Mouse (Mus musculus): ENCODE measurements around the gene Spns3.

The Spns3 gene

DNA sequence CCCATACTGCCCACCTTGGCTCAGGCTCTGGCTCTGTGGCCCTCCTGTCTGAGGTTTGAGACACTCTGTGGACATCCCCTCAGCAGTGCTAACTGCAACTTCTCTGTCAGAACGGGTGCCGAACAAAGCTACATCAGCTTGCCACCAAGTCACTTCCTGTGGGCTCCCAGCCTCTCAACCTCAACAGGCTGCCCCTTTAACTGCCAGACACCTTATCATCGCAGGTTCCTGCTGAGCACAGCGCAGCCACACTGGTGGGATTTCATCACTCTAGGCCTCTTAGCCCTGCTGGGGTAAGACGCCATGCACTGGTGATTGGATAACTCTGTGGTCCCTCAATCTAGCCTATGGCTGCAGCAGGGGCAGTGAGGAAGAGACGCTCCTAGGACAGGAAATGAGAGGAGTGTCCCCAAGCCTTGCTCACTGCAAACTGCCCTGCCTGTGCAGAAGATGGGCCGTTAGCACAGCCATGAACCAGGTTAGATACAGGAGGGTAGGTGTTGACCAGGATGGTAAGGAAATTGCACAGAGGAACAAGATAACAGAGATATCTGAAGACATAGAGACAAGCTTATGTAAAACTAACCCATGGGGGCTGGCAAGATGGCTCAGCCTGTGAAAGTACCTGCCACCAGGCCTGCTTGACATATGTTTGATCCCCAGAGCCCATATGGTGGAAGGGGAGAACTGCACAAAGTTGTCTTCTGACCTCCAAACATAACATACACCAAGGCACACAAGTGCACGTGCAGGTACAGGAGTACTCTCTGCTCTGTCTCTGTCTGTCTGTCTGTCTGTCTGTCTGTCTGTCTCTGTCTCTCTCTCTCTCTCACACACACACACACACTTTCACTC is at the start of gene Spns3:
TSS of gene Spns3 (minus strand) at position 373 of the 855 bp plus-strand sequence.
- CTCF ChIA-PET = no interaction called here

- CTCF ChIA-PET = no interaction called here
Measured at GRCm38 (mm10) chr11:72597780-72598179, 47.5 kb upstream of the Spns3 start.

- CTCF ChIA-PET = no interaction called here
Measured at GRCm38 (mm10) chr11:72595010-72595737, 44.9 kb upstream of the Spns3 start.

DNA sequence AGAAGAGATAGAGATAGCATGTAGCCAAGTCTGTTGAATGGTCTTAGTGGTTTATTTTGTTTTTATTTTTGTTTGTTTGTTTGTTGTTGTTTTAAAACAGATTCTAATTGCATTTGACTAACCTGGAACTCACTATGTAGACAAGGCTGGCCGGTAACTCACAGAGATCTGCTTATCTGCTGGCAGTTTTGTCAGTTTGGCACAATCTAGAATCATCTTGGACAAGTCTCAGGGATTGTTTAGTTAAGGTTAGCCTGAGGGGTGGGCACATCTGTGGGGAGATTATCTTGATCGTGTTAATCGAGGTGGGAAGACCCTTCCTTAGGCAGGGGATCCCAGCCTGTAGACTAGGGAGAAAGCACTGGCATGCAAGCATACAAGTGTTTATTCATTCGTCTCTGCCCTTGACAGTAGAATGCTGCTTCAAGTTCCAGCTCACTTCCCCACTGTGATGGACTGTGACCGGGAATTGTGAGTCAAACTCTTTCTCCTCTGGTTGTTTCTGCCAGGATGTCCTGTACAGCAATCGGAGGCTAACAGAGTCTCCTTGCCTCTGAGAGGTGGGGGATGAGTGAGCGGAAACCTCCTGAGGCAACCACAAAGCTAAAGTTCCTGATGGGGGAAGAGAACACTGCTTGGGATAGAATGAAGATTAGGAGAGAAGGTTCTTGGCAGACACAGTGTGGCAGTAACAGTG is 37.4 kb upstream of the Spns3 start:
- CTCF ChIA-PET = interaction anchor here (0.6 kb wide), 1 partner anchor 227 kb away, joined by 8 read pairs; no protein-coding TSS in a partner anchor

- CTCF ChIA-PET = no interaction called here
Measured at GRCm38 (mm10) chr11:72586570-72586969, 36.3 kb upstream of the Spns3 start.

DNA sequence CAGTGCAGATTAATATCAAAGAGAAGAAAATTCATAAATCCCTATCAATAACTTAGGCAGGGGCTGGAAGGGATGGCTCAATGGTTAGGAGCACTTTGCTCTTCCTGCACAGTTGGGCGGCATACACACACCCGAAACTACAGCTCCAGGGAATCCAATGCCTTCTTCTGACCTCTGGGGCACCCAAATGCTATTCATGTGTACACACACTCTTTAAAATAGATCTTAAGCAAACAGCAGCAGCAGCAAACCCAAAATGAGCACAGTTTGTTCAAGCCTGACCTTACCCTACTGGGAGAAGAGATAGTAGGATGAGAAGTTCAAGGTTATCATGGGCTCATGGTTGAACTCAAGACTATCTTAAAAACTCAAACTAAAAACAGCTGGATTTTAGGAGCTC is 32.8 kb upstream of the Spns3 start:
- CTCF ChIA-PET = no interaction called here

DNA sequence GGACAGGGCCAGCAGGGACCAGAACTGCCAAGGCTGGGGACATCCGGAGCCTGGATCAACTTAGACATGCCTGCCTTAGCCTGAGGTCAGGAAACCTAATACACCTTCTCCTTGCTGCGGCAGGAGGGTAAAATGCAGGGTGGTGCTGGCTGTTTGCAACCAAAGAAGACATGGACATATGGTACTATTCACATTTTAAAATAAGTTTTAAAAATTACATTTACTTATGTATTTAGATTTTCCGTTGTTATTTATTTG is 32.1 kb upstream of the Spns3 start:
- CTCF ChIA-PET = no interaction called here

- CTCF ChIA-PET = no interaction called here
Measured at GRCm38 (mm10) chr11:72581609-72582447, 31.5 kb upstream of the Spns3 start.

DNA sequence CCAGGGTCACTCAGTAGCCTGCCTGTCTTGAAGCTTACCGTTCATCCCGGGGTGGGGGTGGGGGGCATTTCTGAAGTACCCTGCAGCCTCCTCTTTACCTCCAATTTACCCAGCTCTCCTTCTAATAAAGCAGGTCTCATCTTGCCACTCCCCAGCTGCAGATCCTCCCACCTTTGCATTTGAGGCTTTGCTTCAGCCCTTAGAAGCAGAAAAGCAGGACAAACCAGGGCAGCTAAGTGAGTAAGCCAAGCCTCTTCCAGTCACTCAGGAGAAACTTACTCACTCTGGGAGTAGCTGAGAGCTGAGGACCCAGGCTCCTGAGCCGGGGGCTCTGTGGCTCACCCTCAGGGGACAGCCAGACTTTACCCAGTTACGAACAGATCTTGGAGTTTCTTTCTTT is 28.2 kb upstream of the Spns3 start:
- CTCF ChIA-PET = no interaction called here

DNA sequence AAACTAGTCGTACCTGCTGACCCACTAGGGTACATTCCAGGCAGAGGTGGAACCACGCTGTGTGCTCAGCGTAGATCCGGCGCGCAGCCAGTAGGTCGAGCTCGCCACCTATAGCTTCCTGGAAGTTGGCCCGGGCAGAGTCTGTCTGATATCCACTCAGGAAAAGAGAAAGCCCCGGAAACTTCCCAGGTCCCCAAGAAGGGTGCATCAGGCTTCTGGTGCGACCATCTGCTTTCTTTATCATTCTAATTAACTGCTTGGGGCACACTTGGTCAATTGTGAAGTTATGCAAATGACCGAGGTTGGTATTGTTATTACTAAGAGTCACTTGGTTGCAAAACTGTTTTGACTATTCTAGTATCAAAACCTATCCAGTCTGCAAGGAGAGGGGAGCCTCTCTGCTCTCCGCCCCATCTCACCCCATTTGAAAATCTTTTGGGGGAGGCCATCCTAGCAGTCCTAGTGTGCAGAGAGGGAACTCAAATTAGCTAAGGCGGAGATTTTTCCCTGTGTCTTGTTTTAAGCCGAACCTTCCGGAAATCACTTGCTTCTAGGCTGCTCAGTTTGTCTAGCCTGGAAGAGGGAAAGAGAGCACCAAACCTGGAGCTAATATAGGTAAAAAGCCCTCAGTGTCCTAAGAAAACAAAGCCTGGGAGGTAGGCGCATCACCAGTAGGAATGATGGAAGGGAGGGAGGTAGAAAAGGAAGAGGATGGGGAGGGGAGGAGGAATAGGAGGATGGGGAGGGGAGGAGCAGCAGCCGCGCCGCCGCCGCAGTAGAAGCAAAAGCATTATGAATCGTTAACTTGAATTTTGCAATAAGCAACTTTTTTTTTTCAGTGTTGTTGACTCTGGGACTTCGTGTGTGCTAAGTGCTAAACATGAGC is 26.4 kb upstream of the Spns3 start:
- CTCF ChIA-PET = no interaction called here

GRCm38 (mm10) chr11:72576111-72576465 is 25.8 kb upstream of the Spns3 start:
- CTCF ChIA-PET = interaction anchor here (0.5 kb wide), 1 partner anchor 141 kb away, joined by 3 read pairs; no protein-coding TSS in a partner anchor

- CTCF ChIA-PET = no interaction called here
Measured at GRCm38 (mm10) chr11:72573819-72574218, 23.5 kb upstream of the Spns3 start.

GRCm38 (mm10) chr11:72570319-72570979 is 20.1 kb upstream of the Spns3 start:
- CTCF ChIA-PET = interaction anchor here (0.6 kb wide), 1 partner anchor 99 kb away, joined by 4 read pairs; no protein-coding TSS in a partner anchor

DNA sequence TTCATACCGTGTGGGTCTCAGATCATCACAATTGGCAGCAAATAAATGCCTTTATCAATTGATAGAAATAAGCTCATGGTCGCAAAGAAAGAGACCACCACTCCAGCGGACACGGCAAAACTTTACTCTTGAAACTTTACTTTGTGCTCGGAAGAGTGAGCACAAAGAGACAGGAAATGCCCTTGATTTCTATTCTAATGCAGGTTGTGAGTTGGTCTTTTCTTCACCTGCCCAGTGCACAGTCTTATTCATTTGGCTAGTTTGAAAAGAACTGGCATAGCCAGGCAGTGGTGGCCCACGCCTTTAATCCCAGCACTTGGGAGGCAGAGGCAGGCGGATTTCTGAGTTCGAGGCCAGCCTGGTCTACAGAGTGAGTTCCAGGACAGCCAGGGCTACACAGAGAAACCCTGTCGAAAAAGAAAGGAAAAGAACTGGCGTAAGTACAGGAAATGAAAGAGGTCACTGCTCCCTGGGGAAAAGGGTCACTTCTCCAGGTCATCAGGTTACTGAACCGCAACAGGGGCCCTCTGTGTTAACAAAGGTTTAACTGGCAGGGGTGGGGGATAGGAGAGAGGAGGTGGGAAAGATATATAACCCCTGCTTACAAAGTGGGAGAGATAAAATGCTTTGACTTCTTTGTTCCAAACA is 19.5 kb upstream of the Spns3 start:
- CTCF ChIA-PET = interaction anchor here (0.6 kb wide), 1 partner anchor 98 kb away, joined by 4 read pairs; no protein-coding TSS in a partner anchor

DNA sequence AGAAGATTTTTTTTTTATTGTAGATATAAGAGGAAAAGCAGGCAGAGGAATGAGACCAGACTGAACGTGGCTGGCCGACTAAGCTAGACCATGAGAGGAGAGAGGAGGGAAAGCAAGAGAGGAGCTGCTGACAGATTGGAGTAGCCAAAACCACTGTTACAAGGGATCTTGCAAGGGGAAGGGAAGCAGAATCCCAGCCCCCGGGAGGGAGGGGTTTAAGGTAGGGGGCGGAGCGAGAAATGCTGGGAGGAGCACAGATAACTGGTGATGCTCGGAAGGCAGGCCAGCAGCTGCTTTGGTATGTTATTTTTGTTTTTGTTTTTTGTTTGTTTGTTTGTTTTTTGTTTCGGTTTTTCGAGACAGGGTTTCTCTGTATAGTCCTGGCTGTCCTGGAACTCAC is 18.7 kb upstream of the Spns3 start:
- CTCF ChIA-PET = interaction anchor here (0.6 kb wide), 2 partner anchors 107 to 152 kb away, joined by 3 to 13 read pairs; no protein-coding TSS in a partner anchor

DNA sequence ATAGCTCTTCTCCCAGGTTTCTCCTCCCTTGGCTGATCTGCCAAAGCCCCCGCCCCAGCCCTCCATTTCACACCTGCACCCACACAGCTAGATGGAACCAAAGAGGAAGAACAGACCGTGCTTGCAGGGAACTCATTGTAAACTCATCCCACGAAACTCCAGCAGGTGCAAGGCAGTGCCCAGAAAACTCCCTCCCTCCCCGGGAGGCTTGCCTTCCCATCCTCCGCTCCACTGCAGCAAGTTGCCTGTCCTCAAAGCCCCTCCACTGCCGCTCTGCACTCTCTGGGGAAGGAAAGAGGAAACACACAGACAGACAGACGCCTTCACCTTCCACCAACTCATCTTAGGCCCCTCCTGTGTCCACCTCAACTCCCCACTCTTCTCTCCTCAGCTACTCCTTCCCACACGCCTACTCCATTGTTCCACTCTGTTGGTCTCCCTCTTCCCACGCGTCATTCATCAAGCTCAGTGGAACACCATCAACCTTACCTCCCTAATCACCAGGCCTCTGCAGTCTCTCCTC is 16.6 kb upstream of the Spns3 start:
- CTCF ChIA-PET = no interaction called here

DNA sequence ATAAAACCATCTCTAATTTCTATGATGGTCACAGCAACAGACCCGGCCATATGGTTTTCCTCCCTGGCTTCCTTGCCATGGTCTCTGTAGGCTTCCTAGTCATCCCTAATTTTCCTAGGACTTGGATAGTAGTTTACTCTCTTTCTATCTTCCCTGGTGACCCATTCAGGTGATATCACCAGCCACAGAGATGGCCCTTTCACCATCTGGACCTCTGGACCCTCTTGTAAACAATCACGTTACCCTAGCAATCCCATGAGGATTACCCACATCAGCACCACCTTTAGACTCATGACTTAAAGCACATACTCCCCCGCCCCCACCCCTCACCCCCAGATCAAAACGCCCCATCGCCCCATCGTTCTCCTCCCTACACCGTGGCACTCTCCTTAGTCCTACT is 16.0 kb upstream of the Spns3 start:
- CTCF ChIA-PET = no interaction called here

DNA sequence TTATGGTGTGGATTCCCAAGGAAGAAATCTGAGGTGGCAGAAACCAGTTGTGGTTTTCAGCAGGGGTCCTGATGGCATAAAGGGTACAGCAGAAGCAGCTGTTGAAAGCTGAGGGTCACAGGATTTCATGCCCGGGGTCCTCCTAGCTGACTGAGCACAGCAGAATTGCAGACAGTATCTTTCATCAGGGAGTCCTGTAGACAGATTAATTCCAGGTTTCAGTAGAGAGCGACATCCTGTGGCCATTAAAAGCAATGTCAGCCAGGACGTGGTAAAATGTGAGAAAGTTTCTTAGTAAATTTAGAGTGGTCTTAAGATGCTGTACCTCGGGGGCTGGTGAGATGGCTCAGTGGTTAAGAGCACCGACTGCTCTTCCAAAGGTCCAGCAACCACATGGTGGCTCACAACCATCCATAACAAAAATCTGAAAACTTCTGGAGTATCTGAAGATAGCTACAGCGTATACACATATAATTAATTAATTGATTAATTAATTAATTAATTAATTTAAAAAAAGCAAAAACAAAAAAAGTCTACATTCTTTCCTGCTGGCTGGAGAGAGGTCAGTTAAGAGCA is 14.0 kb upstream of the Spns3 start:
- CTCF ChIA-PET = interaction anchor here (0.6 to 1.0 kb wide), 3 partner anchors 10 to 208 kb away, joined by 3 to 7 read pairs (median 3); no protein-coding TSS in a partner anchor

DNA sequence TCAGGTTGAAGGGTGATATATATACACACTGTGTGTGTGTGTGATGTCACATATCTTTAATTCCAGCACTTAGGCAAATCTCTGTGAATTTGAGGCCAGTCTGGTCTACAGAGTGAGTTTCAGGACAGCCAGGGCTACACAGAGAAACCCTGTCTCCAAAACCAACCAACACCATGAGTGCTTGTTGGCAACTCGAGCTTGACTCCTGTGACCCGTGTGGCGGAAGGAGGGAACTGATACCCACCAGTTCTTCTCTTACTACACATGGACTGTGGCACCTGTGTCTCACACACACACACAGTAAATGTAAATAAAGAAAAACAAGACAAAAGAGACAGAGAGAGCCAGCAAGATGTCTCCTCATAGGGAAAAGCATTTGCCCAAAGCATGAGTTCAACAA is 10.4 kb upstream of the Spns3 start:
- CTCF ChIA-PET = no interaction called here
